Mouse (Mus musculus) megakaryocyte-erythroid progenitor cell, adult 5-6 weeks (primary cell): ENCODE data around the gene Steap3. TPM values are rescaled to one million over a fixed set of nuclear protein-coding genes. Genes with fewer than 3 reads are reported as not detected.

Experiments
- ATAC-seq: replicated peaks from 2 replicates; pipeline ENCODE4 v1.8.0; 2016; ENCODE audit warnings: mild to moderate bottlenecking, inconsistent platforms; ENCODE audit not compliant: severe bottlenecking, poor library complexity, low FRiP score, low TSS enrichment
- total RNA-seq, 2 experiments: library from RNA; stranded (forward) in 1 of 2; stranded (reverse) in 1 of 2; fragments of 200-1000, 215-1000 nt in 1 of 2; fragments of >200 nt in 1 of 2; fragmentation: Nextera tagmentation in 1 of 2; gene quantifications; 2 replicates each; pipeline ENCODE4 v1.2.3; 2014 to 2017

The Steap3 gene
- total RNA-seq, 2 experiments from 2014 or later: 43.0 to 172 TPM

DNA sequence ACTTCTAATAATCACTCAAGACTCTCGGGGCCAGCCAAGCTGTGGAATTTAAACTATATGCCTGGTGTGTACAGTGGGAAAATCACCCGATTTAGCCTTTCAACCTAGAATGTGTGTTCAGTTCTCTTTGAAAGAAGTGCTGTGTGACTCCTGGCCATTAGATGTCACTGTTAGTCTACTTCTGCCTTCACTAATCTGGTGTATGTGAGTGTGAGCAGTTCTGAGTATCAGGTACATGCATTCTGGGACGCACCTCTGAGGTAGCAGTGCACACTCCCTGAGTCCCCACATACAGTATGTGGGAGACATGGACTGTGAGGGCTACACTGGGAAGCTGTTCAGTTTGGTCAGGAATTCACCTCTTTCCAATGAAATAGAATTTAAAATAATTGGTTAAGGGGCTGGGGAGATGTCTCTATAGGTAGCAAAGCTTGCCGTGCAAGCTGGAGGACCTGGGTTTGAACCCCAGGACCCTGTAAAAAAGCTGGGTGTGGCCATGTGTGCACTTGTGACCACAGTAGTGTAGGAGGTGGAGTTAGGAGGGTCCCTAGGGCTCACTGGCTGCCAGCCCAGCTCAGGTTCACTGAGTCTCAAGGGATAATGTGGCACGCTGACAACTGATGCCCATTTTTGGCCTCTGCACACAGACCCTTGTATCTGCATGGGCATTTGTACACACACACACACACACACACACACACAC is 100.5 kb downstream of the Steap3 start:
- peak; percentile 72 for ATAC-seq

DNA sequence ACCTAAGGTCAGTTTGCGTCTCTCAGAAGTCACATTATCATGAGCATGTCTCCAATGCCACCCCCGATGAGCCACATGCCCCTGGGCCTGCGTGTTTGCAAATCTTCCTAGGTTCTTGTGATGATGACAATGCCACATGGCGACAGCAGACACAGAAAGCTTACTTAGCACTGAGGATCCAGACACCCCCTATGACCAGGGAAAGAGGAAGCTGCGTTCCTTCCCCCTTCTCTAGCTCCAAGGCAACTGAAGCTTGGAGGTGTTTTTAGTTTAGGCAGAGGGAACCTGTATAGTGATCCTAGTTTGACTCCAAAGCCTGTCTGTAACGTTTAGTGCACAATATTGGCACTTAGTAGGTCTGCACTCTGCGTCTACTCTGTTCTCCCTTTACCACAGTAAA is 102.2 kb downstream of the Steap3 start:
- ATAC-seq: no peak

DNA sequence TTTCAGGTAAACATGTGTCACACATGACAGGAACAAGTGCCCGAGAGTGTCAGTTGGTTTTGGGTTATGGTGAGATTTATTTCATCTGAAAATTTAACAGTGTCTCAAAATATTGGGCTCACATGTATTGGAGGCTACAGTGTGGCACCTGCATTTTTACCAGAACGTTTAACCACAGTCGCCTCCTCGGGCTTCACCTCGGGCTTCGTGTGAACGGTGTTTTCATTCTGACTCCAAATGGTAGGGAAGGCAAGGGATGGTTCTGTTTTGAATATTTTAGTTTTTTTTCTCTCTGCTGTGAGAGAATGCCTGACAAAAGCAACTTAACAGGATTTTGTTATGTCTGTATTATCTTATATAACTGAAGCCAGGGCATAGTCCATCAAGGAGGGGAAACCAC is 103.8 kb downstream of the Steap3 start:
- ATAC-seq: no peak

DNA sequence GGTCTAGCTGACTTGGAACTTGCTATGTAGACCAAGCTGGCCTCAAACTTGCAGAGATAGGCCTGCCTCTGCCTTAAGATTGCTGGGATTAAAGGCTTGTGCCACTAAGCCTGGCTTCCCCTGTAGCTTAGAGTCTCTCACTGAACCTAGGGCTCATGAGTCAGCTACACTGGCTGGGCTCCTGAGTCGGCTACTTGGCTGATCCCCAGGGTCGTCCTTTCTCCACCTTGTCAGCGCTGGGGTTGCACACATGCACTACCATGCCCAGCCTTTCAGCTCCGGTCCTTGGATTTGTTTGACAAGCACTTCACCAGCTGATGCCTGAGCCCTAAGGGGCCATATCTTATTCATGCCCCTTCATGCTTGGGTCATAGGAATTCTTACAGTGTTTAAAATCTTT is 104.5 kb downstream of the Steap3 start:
- no peak for ATAC-seq

DNA sequence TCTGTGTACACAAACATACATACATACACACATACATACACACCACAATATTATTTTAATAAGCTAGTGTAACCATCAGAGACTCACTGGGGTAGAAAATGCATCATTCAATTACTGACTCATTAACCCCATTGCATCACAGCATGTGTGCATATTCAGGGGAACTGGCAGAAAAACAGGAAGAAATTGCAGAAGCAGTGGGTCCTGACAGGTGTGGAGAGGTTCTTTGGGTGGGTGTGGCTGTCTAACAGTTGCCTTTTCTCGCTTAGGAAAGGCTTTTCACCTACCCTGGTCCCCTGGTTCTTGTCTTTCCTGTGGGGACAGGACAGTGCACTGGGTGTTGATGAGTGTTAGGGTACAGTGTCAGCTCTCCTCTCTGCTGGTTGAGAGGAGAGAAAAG is 109.9 kb downstream of the Steap3 start:
- no peak for ATAC-seq

DNA sequence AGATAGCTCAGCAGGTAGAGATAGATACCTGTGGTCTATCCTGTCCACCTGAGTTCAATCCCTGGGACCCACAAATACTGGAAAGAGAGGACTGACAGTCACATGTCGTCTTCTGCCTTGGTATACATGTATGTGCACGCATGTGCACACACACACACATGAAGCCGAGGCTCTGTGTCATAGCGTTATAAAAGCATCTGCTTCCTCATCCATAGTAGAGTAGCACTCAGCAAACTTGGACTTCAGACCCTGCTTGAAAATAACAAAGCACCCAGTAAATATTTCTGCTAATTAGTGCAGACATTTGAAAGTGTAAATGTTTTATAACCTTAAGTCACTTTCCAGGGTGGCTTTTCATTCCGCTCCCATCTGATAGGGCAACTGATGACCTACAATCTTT is 111.0 kb downstream of the Steap3 start:
- no peak for ATAC-seq

DNA sequence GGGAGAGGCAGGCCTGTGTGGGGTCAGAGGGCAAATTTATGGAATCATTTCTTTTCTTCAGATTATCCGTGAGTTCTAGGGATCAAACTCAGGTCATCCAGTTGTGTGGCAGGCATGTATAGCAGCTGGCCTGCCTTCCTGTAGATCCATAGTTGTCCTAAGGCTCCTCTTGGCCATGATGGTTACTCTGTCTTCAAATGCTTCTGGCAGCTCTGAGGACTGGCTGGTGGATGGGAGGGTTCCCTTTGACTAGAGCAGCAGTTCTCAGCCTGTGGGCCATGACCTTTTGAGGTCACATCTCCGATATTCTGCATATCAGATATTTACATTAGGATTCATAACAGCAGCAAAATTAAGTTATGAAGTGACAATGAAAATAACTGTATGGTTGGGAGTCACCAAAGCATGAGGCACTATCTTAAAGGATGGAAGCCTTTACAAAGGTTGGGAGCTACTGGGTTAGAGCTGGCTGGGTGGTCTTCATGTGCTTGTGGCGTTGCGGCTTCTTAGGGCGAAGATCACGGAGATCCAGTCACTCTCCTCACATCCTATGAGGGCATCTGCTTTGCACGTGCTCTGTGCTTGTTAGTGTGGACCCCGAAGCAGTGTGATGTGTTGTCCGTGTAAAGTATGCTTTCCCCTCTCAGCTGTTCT is 113.9 kb downstream of the Steap3 start:
- no peak for ATAC-seq

DNA sequence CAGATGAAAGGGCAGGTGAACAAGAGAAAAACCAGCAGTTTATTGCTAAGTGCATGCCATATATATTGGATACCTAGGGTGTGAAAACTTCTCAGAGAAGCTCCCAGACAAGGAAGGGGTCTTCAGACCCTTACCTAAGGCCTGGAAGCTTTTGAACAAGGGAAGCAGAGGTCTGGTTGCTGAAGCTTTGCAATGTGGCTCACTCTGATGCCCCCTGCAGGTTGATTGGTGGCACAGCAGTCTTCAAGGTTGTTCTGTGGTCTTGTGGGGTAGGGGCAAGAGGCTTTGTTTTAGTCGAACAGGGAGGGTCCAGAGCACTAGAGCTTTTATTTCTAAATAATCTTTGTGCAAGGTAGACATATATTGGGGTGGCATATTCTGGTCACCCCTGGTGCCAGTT is 117.2 kb downstream of the Steap3 start:
- ATAC-seq: peak; percentile 72; the same call in 1 of the 2 replicates

DNA sequence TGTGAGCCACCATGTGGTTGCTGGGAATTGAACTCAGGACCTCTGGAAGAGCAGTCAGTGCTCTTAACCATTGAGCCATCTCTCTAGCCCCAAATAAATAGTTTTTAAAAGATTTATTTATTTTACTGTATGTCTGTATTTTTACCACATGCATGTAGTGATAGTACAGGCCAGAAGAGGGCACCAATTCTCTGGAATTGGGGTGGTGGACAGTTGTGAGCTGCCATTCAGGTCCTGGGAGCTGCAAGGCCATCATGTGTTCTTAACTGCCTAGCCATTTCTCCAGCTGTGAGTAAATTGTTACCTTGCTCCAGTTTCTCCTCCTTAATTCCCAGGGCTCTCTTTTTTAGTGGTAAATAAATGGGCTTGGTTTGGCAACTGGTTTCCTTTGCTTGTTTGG is 118.3 kb downstream of the Steap3 start:
- ATAC-seq: peak; percentile 81

DNA sequence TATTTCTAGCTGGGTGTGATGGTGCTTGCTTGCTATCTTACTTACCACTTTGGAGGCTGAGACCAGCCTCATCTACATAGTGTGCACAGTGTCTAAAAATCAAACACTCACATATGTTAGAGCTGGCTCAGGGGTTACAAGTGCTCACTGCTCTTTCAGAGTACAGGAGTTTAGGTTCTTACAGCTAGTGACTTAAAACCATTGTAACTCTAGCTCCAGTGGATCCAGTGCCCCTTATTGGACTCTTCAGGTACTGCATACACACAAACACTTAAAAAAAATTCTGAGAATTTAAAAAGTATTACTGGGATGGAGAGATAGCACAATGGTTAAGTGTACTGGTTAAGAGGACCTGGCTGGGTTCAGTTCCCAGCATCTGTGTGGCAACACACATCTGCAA is 125.5 kb downstream of the Steap3 start:
- ATAC-seq: peak; percentile 38; the same call in 1 of the 2 replicates

DNA sequence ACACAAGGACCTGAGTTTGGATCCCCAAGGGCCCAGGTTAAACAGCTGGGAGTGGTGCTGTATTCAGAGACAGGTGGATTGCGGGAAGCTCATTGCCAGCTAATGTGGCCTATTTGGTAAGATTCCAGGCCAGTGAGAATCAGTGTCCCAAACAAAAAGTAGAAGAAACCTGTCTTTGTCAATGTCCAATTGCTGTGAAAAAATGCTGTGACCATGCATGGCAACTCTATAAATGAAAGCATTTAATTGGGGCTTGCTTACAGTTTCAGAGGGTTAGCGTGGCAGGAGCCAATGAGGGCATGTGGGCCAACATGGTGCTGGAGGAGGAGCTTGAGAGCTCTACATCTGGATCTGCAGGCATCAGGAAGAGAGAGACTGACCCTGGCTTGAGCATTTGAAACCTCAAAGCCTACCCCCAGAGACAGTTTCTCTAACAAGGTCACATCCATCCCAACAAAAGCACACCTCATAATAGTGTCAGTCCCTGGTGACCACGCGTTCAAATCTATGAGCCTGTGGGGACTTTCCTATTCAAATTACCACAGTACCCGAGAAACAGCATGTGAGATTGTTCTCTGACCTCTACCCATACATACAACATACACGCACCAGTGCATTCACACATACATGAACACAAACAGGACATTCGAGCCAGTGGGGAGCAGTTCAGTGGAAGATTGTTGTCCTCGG is 126.8 kb downstream of the Steap3 start:
- no peak for ATAC-seq

DNA sequence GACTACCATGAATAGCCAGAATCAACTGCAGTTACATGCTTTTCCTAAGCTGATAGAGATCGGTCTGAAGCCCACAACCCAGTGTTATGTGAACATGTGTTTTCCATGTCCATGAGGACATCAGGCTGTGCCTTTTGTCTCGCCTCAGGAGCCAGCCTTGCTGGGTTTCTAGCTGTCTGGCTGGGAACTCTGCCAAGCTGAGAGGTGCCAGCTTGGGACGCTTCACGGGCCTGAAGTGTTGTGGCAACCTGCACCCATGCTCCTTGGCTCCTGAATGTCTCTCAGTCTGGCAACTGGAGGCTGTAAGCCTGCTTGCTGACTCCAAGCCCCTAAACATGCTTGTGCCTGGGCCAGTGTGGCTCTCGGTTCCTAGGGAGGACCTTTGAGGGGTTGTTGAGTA is 130.0 kb downstream of the Steap3 start:
- ATAC-seq: no peak

Other genes with a start within 250 kb of the Steap3 start
- not detected in 2 replicates for gene Tmem37, start 198.6 kb downstream of the Steap3 start, total RNA-seq (2014; fragmentation: Nextera tagmentation)
- not detected in 2 replicates for gene Tmem37, start 198.6 kb downstream of the Steap3 start, total RNA-seq (2017)
- gene Dbi, start 151.6 kb downstream of the Steap3 start, total RNA-seq (2014; fragmentation: Nextera tagmentation): 120 and 154 TPM in 2 replicates
- 135 and 188 TPM in 2 replicates for gene Dbi, start 151.6 kb downstream of the Steap3 start, total RNA-seq (2017)
- gene 3110009E18Rik, start 151.5 kb downstream of the Steap3 start, total RNA-seq (2014; fragmentation: Nextera tagmentation): 9.2 and 20.1 TPM in 2 replicates
- 1.7 and 11.7 TPM in 2 replicates for gene 3110009E18Rik, start 151.5 kb downstream of the Steap3 start, total RNA-seq (2017)
- not detected in 2 replicates for gene C1ql2, start 67.9 kb upstream of the Steap3 start, total RNA-seq (2014; fragmentation: Nextera tagmentation)
- not detected in 2 replicates for gene C1ql2, start 67.9 kb upstream of the Steap3 start, total RNA-seq (2017)
- not detected in 2 replicates for gene Marco, start 232.3 kb upstream of the Steap3 start, total RNA-seq (2014; fragmentation: Nextera tagmentation)
- gene Marco, start 232.3 kb upstream of the Steap3 start, total RNA-seq (2017): not detected in 2 replicates